Mouse (Mus musculus) T-helper 1 cell (primary cell): ENCODE results near the gene Il9r.

Experiments
- in situ Hi-C: fragments of 300-600 bp; cut with MboI, MseI; formaldehyde crosslinking; loops from one replicate; pipeline ENCODE4 v1.15.1; 2025; ENCODE audit warnings: high pct_unique_total_duplicates

The Il9r gene

GRCm38 (mm10) chr11:32159176-32159575, 40.9 kb downstream of the Il9r start:
- in situ Hi-C loops = no loop called here

DNA sequence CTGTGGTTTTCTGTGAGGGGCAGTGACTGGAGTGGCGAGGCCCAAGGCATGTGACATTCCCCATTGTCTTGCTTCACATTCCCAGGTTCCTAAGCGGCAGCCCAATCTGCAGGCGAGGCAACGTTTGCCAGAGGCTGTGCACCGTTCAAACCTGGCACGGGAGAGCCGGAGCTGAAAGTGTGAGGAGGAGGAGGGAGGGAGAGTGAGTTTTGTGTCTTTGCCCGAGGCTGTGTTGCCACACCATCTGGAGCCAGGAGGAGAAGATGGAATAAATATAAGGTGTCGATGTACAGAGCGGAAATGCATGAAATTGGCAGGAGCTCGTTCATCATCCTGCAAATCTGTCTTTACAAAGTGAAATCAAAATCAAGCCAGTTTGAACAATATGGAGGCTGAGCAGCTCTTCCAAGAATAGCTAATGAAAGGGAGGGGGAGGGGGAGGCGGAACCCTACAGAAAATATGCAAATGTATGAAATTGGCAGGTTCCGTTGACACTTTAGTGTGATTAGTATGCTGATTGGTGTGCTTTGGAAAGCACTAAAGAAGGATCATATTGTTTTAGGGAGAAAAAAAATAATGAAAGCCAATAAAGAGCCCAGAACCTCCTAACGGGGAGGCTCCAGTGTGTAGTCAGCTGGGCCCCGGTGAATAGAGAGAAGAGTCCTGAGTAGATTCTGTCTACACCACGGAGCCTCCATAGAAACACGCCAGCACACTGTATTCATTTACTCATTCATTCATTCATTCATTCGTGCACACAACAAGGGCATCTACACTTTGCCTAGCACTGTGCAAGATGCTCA, 42.1 kb downstream of the Il9r start:
- in situ Hi-C loops = no loop called here

DNA sequence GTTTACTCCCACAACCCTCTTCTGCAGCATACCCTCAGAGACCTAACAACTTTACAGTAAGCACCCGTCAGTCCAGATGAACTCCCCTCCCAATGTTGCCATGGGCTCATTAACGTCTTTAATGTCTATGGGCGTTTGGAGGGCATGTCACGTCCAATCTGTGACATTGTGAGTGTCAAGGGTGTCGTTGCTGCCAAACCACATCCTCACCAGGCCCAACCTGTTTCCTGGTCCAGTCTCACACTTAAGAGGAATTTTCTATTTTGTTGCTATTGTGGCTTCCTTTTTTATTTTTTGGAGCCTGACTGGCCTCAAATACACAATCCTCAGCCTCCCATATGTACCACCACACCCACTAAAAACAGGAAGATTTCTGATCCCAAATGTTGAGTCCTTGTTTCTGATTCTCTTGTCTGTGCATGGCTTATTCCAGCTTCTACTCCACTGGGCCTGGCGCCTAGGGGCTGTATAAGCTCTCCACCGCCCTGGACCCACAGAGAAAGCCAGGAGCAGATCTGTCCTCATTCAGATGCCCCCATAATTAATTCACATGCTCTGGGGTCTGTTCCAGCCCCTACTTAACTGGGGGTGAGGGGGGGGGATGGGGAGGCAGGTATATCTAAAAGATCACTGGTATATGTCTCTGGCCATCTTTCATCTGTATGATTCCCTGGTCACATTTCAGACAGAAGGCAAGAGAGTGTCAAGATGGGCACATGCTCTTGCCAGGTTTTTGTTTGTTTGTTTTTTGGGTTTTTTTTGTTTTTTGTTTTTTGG, 43.0 kb downstream of the Il9r start:
- in situ Hi-C loops = no loop called here

GRCm38 (mm10) chr11:32153216-32153615, 46.9 kb downstream of the Il9r start:
- in situ Hi-C loops = no loop called here

DNA sequence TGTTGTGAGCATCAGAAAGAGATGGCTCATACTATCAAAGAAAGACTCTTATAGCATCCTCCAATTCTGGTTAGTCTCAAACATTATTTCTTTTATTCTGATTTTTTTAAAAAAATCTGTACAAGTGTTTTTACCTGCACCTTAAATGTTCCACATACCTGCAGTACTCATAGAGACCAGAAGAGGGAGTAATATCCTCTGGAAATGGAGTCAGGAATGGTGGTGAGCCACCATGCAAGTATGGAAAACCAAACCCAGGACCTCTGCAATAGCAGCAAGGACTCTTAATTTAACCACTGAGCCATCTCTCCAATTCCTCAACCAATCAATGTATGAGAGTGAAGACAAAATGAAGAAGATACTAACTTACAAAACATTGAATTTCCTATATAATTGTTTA, 47.3 kb downstream of the Il9r start:
- in situ Hi-C loops = no loop called here

DNA sequence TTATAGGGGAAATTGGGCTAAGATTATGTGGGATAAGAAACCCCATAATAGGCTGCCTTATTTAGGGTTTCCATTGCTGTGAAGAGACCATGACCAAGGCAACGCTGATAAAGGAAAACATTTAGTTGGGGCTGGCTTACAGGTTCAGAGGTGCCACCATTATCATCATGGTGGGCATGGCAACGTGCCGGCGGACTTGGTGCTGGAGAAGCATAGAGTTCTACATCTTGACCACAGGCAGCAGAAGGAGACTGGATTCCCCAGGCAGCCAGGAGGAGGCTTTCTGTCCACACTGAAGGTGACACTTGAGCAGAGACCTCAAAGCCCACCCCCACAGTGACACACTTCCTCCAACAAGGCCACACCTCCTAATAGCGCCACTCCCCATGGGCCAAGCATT, 48.8 kb downstream of the Il9r start:
- in situ Hi-C loops = no loop called here

- in situ Hi-C loops = no loop called here
Observed at GRCm38 (mm10) chr11:32149605-32150004, 50.5 kb downstream of the Il9r start.

- in situ Hi-C loops = no loop called here
Observed at GRCm38 (mm10) chr11:32142771-32143170, 57.3 kb downstream of the Il9r start.

GRCm38 (mm10) chr11:32141627-32142586, 58.2 kb downstream of the Il9r start:
- in situ Hi-C loops = no loop called here

DNA sequence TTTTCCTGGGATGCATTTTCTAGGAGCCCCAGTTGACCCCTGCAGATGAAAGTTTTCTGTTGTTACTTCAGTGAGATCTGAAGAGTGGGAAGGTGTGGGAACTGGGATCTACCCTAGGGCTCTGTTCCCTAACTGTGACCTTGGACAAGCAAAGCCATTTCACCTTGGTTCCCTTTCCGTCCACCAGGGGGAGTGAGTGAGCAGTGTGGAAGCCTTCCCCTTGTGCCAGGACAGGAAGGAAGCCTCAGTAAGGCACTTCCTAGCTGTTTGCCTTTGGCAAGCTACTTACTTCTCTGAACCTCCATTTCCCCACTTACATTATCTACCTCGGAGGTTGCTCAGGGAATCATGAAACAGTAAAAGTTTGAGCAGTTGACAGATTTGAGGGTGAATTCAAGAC, 59.0 kb downstream of the Il9r start:
- in situ Hi-C loops = no loop called here

- in situ Hi-C loops = loop anchor here (5.0 to 10.0 kb wide), 2 partner anchors 137 to 465 kb away; partner anchors contain the start of genes Bod1 and Nsg2
Observed at GRCm38 (mm10) chr11:32139528-32139961, 60.5 kb downstream of the Il9r start.

- in situ Hi-C loops = loop anchor here (5.0 to 10.0 kb wide), 2 partner anchors 136 to 464 kb away; partner anchors contain the start of genes Bod1 and Nsg2
Observed at GRCm38 (mm10) chr11:32138614-32138964, 61.5 kb downstream of the Il9r start.

DNA sequence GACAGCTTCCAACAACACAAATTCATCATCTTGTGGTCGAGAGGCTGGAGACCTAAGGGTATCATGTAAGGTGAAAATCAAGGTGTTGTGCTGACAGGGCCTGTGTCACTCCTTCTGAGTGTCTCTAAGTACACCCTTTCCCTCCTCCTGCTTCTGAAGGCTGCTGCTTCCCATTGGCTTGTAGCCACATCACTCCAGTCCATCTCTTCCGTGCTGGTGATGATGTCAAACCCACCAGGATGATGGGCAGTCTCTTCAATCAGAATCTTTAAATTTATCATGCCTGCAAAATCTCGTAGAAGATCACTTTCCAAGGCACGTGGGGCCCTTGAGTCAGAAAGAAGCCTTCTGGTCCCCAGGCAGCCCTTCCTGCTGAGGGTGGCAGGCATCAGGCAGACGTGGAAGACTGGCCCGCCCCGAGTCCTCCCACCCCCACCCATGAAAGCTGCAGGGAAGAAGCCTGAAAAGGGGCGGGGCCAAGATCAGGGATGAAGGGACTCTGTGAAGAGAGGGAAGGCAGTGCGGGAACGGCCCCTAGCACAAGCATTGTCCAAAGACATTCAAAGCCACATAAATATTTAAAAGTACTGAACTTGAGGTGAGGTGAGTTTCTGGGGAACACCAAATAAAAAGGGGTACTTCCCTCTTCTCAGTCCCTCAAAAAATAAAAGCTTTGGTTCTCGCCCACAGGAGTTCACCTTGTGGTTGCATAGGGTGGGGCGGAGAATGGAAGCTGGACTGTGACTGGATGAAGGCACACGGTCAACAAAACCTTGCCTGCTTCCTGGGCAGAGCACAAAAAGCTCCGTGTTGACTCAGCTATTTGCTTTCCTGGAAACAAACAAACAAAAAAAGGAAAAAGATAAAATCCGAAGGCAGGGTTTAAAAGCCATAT, 62.1 kb downstream of the Il9r start:
- in situ Hi-C loops = loop anchor here (5.0 to 10.0 kb wide), 2 partner anchors 136 to 463 kb away; partner anchors contain the start of genes Bod1 and Nsg2
